Mouse (Mus musculus) testis, postnatal 14 days (tissue): Measurements from ENCODE around the gene Sdf2.

Experiments
- DNase-seq: peaks from one replicate; pipeline ENCODE4 v3.0.0; 2021; ENCODE audit warnings: low spot score

The Sdf2 gene

GRCm38 (mm10) chr11:78245627-78246317 is at the start of gene Sdf2, which contains the start of gene Supt6:
Sdf2 (plus strand) TSS chr11:78245746.
Supt6 (minus strand) TSS chr11:78245987.
- peak; percentile 89 for DNase-seq

- no peak for DNase-seq
Observed at GRCm38 (mm10) chr11:78202372-78202771, 43.2 kb upstream of the Sdf2 start.

GRCm38 (mm10) chr11:78204287-78204686 is 41.3 kb upstream of the Sdf2 start:
- no peak for DNase-seq

GRCm38 (mm10) chr11:78205361-78206206 is 40.0 kb upstream of the Sdf2 start:
- DNase-seq: no peak

- DNase-seq: no peak
Observed at GRCm38 (mm10) chr11:78207190-78207589, 38.4 kb upstream of the Sdf2 start.

DNA sequence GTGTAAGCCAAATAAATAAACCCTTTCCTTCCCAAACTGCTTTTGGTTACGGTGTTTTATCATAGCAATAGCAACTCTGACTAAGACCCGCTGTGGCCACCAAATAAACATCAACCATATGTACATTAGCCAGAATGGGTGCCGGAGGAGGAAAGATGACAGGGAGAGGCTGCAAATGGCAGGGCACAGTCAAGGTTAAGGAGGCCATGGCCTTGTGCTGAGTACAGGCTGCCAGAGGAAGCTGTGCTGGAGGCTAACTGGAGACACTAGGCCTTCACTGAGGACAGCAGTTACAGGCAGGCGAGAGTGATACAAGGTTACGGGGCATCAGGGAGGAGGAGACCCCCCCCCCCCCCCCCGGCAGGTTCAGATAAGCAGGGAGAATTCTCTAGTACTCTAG is 35.7 kb upstream of the Sdf2 start:
- peak; percentile 41 for DNase-seq

DNA sequence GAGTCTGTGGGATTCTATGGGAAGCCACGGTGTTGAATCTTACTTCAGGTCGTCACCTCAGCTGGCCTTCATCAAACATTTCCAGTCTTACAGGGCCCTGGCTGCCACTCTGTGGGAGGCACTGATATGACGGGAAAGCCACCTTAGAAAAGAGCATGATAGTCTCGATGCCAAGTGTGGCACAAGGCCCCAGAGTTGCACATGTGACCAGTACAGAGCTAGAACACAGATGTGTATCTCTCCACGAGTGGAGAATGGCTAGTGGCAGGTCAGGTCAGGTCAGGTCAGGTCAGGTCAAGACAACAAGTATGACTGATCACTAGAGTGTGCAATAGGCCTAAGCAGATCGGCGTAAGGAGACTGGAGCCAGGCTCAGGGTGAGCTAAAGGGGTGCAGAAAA is 34.9 kb upstream of the Sdf2 start:
- DNase-seq: peak; percentile 62

DNA sequence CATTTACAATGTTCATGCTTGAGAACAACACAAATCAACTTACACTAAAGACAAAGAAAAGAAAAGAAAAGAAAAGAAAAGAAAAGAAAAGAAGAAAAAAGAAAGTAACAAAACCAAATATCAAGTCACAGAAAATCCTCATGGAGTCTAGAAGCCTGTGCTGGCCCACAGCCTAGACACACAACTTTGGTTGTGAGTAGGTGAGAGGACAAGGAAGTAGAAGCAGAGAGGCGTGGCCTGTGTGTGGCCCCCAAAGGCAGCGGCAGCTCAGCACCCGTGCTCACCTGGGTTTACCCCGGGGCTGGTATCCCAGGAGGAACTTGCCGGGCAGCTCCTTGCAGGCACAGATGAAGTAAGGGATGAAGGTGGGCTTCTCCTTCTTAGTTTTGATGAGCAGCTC is 34.0 kb upstream of the Sdf2 start:
- no peak for DNase-seq

GRCm38 (mm10) chr11:78213086-78213817 is 32.3 kb upstream of the Sdf2 start:
- no peak for DNase-seq

DNA sequence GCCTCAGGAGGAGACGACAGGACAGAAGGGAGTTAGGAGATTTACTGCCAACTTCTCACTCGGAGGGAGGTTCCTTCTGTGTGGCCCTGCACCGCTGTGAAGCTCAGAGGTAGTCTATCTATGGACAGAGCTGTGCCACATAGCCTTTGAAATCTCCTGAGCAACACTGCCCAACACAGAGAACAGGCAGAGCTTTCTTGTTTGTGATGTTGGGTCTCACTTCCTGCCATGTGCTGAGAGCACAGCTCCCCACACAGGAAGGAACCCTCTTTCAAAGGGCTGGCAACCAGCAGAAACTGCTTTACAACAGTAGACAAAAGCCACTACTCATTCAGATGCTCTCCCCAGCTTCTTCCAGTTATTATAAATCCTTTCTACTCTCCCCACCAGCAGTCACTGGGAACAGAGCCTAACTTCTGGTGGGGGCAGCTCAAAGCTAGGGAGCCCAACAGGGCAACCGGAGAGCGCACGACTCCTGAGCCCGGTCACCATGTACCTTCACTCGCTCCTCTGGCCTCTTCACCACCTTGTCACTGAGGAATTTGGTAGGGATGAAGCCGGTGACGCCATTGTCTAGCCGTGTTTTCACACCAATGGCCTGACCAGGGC is 29.7 kb upstream of the Sdf2 start:
- no peak for DNase-seq

DNA sequence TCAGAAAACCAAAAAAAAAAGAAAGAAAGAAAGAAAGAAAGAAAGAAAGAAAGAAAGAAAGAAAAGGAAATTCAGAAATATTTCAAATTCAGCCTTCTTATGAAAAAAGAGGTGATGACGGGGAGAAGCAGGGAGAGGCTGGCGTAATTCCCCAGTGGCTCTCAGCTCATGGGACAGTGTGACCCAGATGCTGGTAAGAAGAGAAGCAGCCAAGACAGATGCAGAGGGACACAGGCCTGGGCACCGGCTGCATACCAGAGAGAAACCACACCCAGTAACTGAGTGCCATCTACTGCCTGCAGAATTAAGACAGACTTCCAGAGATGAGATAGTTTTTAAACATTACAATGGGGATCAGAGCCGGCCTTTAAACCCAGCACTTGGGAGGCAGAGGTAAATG is 22.0 kb upstream of the Sdf2 start:
- DNase-seq: no peak

DNA sequence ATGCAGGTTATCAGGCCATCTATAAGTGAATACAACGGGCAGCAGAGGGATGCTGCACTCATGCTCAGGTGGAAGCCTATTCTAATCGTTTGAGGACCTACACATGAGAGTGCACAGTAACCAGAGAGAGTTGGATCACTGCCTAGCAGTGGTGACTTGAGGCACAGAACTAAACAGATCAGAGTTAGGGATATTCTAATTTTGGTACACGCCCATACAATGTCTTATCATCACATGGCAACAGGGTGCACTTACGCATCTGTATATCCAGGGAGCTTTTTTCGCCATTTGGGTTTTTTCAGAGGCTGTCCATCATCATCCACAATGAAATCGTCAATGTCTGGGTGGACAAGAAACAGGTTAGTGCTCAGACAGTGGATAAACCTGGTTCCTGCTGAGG is 14.0 kb upstream of the Sdf2 start:
- DNase-seq: no peak

- DNase-seq: peak; percentile 74
Observed at GRCm38 (mm10) chr11:78240193-78240857, 5.2 kb upstream of the Sdf2 start.

GRCm38 (mm10) chr11:78245261-78245626 is 302 bp upstream of the Sdf2 start:
- DNase-seq: no peak

DNA sequence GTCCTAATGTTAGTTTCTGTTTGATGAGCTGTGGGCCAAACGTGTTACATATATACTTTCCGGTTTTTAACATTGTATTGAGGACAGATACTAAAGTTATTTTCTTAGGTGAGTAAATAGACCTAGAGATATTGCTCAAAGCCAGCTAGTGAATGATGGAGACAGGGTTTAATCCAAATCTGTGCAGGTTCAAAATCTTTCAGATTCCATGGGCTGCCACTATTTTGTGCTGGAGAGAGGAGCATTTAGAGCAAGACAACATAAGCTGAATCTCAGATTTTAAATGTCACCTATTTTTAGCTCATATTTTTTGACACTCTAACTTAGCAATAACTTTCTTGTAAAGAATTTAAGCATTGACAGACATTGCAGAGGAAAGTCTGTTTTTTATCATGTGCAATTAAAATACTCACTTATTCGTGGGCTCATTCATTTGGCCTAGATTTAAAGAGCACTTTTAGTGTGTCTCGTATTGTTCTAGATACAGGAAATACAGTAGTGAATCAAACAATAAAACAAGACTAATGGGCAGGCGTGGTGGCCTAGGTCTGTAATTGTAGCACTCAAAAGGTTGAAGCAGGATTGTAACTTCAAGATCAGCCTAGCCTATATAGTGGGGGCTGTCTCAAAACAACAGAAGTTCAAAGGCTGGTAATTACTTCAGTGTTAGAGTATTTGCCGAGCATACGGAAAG is 919 bp downstream of the Sdf2 start:
- DNase-seq: no peak

DNA sequence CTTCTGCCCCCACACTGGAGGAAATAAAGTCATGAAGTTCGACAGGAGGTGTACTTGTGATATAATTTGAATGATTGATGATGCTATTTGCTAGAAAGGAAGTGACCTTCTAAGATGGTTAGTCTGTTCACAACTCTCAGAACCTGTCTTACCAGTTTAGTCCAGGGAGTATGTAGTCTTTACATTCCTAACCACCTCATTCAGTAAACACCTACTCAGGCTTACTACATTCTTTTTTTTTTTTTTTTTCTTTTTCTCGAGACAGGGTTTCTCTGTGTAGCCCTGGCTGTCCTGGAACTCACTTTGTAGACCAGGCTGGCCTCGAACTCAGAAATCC is 1.4 kb downstream of the Sdf2 start:
- DNase-seq: no peak

- no peak for DNase-seq
Observed at GRCm38 (mm10) chr11:78247727-78248140, 2.2 kb downstream of the Sdf2 start.

DNA sequence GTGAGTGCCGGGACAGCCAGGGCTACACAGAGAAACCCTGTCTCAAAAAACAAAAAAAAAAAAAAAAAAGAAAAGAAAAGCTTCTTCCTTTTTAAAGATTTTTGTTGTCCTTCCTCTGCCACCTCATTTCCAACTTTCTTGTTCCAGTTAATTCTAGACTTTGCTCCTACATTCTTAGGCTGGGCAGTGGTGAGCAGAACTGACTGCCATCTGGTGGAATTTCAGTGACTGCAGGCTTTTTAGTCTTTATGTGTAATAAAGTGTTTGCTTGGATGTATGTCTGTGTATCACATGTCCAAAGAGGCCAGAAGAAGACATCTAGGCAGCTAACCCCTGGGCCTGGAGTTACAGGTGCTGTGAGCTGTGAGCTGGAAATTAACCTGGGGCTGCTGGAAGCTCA is 11.1 kb downstream of the Sdf2 start:
- no peak for DNase-seq

DNA sequence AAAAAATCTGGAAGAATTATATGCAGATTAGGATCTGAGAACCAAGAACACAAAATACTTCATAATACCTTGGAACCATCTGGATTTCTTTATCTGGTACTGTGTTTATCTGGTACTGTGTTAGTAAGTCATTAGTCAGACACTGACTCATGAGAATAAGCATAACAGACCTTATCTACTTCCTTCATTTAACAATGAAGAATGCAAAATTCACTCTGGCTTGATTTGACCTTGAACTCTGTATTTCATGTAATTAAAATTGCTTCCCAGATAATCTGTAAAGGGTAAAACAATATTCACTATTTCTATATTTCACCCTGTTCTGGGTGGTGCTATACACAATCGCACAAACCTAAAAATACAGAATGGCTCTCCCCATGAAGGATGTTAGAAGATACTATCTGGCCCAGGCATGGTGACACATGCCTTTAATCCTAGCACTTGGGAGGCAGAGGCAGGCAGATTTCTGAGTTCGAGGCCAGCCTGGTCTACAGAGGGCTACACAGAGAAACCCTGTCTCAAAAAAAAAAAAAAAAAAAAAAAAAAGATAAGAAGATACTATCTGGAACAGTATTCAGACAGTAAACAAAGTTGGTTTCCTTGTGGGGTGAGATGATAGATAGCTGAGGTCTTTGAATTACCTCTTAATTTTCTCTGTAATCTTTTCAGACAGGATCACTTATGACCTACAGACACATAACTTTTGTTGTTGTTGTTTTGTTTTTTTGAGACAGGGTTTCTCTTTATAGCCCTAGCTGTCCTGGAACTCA is 15.1 kb downstream of the Sdf2 start:
- DNase-seq: no peak
